Mouse (Mus musculus): ENCODE measurements around the gene Mphosph9. TPM values are rescaled to one million over a fixed set of nuclear protein-coding genes. Genes with fewer than 3 reads are reported as not detected.

The Mphosph9 gene
- polyA plus RNA-seq, 1 experiment: 2.4 TPM

- H3K27me3 ChIP-seq (ENCODE audit: control insufficient read depth, insufficient read depth, insufficient read length): no peaks in the 10 kb centered on the region
- no peak for TF ChIP-seq MYOG (IDR thresholded peaks at IDR 0.05; ENCODE audit: control insufficient read depth in 1 of 3, insufficient read depth in 1 of 3, insufficient read length in 2 of 3, low read depth in 2 of 3)
- no peak for TF ChIP-seq POLR2AphosphoS2 (IDR thresholded peaks at IDR 0.05; ENCODE audit: insufficient read length, low read depth)
- TF ChIP-seq REST (IDR thresholded peaks at IDR 0.05; ENCODE audit: insufficient read depth, insufficient read length): no peak
- TF ChIP-seq POLR2A (IDR thresholded peaks at IDR 0.05; ENCODE audit: insufficient read length, low read depth): no peak
- TF ChIP-seq TCF3 (IDR thresholded peaks at IDR 0.05; ENCODE audit: insufficient read length, low read depth): no peak
- TF ChIP-seq TCF12 (IDR thresholded peaks at IDR 0.05; ENCODE audit: insufficient read depth, poor library complexity, severe bottlenecking): no peak
- TF ChIP-seq CEBPB (IDR thresholded peaks at IDR 0.05; ENCODE audit: insufficient read depth, poor library complexity, severe bottlenecking): no peak
- no peak for TF ChIP-seq MAX (IDR thresholded peaks at IDR 0.05; ENCODE audit: low read depth)
- TF ChIP-seq SRF (IDR thresholded peaks at IDR 0.05; ENCODE audit: control insufficient read depth, insufficient read length, low read depth): no peak
- TF ChIP-seq USF1 (IDR thresholded peaks at IDR 0.05; ENCODE audit: low read depth): no peak
- TF ChIP-seq E2F4 (IDR thresholded peaks at IDR 0.05; ENCODE audit: insufficient read depth): no peak
- no peak for TF ChIP-seq MYOD1 (IDR thresholded peaks at IDR 0.05; ENCODE audit: control insufficient read depth in 1 of 3, insufficient read length in 2 of 3, low read depth in 2 of 3)
- no peaks in the 10 kb centered on the region for H3K79me2 ChIP-seq (ENCODE audit: control insufficient read depth, insufficient read depth)
- peaks cover 6% of the 10 kb centered on the region for H3K36me3 ChIP-seq (ENCODE audit: control insufficient read depth, insufficient read depth)
- no peak overlapping the region for H3K4me2 ChIP-seq (ENCODE audit: low read depth)
- H3K4me3 ChIP-seq: no peak overlapping the region
- no peak overlapping the region for H3ac ChIP-seq (ENCODE audit: control insufficient read depth, insufficient read length)
These were observed 72.6 kb downstream of the Mphosph9 start for GRCm38 (mm10) chr5:124255141-124255540.

GRCm38 (mm10) chr5:124253555-124253954 is 74.2 kb downstream of the Mphosph9 start:
- H3K79me2 ChIP-seq (ENCODE audit: control insufficient read depth, insufficient read depth): no peaks in the 10 kb centered on the region
- H3K4me2 ChIP-seq (ENCODE audit: low read depth): no peak overlapping the region
- no peaks in the 10 kb centered on the region for H3K27me3 ChIP-seq (ENCODE audit: control insufficient read depth, insufficient read depth, insufficient read length)
- no peak for TF ChIP-seq CEBPB (IDR thresholded peaks at IDR 0.05; ENCODE audit: insufficient read depth, poor library complexity, severe bottlenecking)
- TF ChIP-seq POLR2A (IDR thresholded peaks at IDR 0.05; ENCODE audit: insufficient read length, low read depth): no peak
- TF ChIP-seq TCF12 (IDR thresholded peaks at IDR 0.05; ENCODE audit: insufficient read depth, poor library complexity, severe bottlenecking): no peak
- no peak for TF ChIP-seq REST (IDR thresholded peaks at IDR 0.05; ENCODE audit: insufficient read depth, insufficient read length)
- TF ChIP-seq USF1 (IDR thresholded peaks at IDR 0.05; ENCODE audit: low read depth): no peak
- no peak for TF ChIP-seq E2F4 (IDR thresholded peaks at IDR 0.05; ENCODE audit: insufficient read depth)
- no peak for TF ChIP-seq POLR2AphosphoS2 (IDR thresholded peaks at IDR 0.05; ENCODE audit: insufficient read length, low read depth)
- no peak for TF ChIP-seq SRF (IDR thresholded peaks at IDR 0.05; ENCODE audit: control insufficient read depth, insufficient read length, low read depth)
- TF ChIP-seq MYOG (IDR thresholded peaks at IDR 0.05; ENCODE audit: control insufficient read depth in 1 of 3, insufficient read depth in 1 of 3, insufficient read length in 2 of 3, low read depth in 2 of 3): no peak
- TF ChIP-seq MYOD1 (IDR thresholded peaks at IDR 0.05; ENCODE audit: control insufficient read depth in 1 of 3, insufficient read length in 2 of 3, low read depth in 2 of 3): no peak
- TF ChIP-seq TCF3 (IDR thresholded peaks at IDR 0.05; ENCODE audit: insufficient read length, low read depth): no peak
- no peak for TF ChIP-seq MAX (IDR thresholded peaks at IDR 0.05; ENCODE audit: low read depth)
- H3ac ChIP-seq (ENCODE audit: control insufficient read depth, insufficient read length): no peak overlapping the region
- no peak overlapping the region for H3K4me3 ChIP-seq
- no peaks in the 10 kb centered on the region for H3K36me3 ChIP-seq (ENCODE audit: control insufficient read depth, insufficient read depth)

GRCm38 (mm10) chr5:124252580-124253320 is 75.0 kb downstream of the Mphosph9 start:
- Histone ChIP-seq H3K36me3 (ENCODE audit: control insufficient read depth, insufficient read depth) (no peaks in the 10 kb centered on the region), H3K4me2 (ENCODE audit: low read depth) (no peak overlapping the region)
- TF ChIP-seq MAX (IDR thresholded peaks at IDR 0.05; ENCODE audit: low read depth) (no peak), E2F4 (IDR thresholded peaks at IDR 0.05; ENCODE audit: insufficient read depth) (no peak), POLR2AphosphoS2 (IDR thresholded peaks at IDR 0.05; ENCODE audit: insufficient read length, low read depth) (no peak), SRF (IDR thresholded peaks at IDR 0.05; ENCODE audit: control insufficient read depth, insufficient read length, low read depth) (no peak), POLR2A (IDR thresholded peaks at IDR 0.05; ENCODE audit: insufficient read length, low read depth) (no peak), MYOG (IDR thresholded peaks at IDR 0.05; ENCODE audit: control insufficient read depth in 1 of 3, insufficient read depth in 1 of 3, insufficient read length in 2 of 3, low read depth in 2 of 3) (no peak), TCF3 (IDR thresholded peaks at IDR 0.05; ENCODE audit: insufficient read length, low read depth) (no peak), TCF12 (IDR thresholded peaks at IDR 0.05; ENCODE audit: insufficient read depth, poor library complexity, severe bottlenecking) (no peak), CEBPB (IDR thresholded peaks at IDR 0.05; ENCODE audit: insufficient read depth, poor library complexity, severe bottlenecking) (no peak), REST (IDR thresholded peaks at IDR 0.05; ENCODE audit: insufficient read depth, insufficient read length) (no peak), USF1 (IDR thresholded peaks at IDR 0.05; ENCODE audit: low read depth) (no peak)

GRCm38 (mm10) chr5:124251070-124251469 is 76.7 kb downstream of the Mphosph9 start:
- H3ac ChIP-seq (ENCODE audit: control insufficient read depth, insufficient read length): no peak overlapping the region
- no peaks in the 10 kb centered on the region for H3K36me3 ChIP-seq (ENCODE audit: control insufficient read depth, insufficient read depth)
- H3K4me3 ChIP-seq: no peak overlapping the region
- H3K79me2 ChIP-seq (ENCODE audit: control insufficient read depth, insufficient read depth): no peaks in the 10 kb centered on the region
- H3K4me2 ChIP-seq (ENCODE audit: low read depth): no peak overlapping the region
- no peaks in the 10 kb centered on the region for H3K27me3 ChIP-seq (ENCODE audit: control insufficient read depth, insufficient read depth, insufficient read length)
- TF ChIP-seq POLR2A (IDR thresholded peaks at IDR 0.05; ENCODE audit: insufficient read length, low read depth): no peak
- no peak for TF ChIP-seq MAX (IDR thresholded peaks at IDR 0.05; ENCODE audit: low read depth)
- no peak for TF ChIP-seq USF1 (IDR thresholded peaks at IDR 0.05; ENCODE audit: low read depth)
- no peak for TF ChIP-seq E2F4 (IDR thresholded peaks at IDR 0.05; ENCODE audit: insufficient read depth)
- TF ChIP-seq REST (IDR thresholded peaks at IDR 0.05; ENCODE audit: insufficient read depth, insufficient read length): no peak
- TF ChIP-seq TCF3 (IDR thresholded peaks at IDR 0.05; ENCODE audit: insufficient read length, low read depth): no peak
- no peak for TF ChIP-seq CEBPB (IDR thresholded peaks at IDR 0.05; ENCODE audit: insufficient read depth, poor library complexity, severe bottlenecking)
- no peak for TF ChIP-seq SRF (IDR thresholded peaks at IDR 0.05; ENCODE audit: control insufficient read depth, insufficient read length, low read depth)
- no peak for TF ChIP-seq POLR2AphosphoS2 (IDR thresholded peaks at IDR 0.05; ENCODE audit: insufficient read length, low read depth)
- TF ChIP-seq TCF12 (IDR thresholded peaks at IDR 0.05; ENCODE audit: insufficient read depth, poor library complexity, severe bottlenecking): no peak
- TF ChIP-seq MYOG (IDR thresholded peaks at IDR 0.05; ENCODE audit: control insufficient read depth in 1 of 3, insufficient read depth in 1 of 3, insufficient read length in 2 of 3, low read depth in 2 of 3): no peak
- no peak for TF ChIP-seq MYOD1 (IDR thresholded peaks at IDR 0.05; ENCODE audit: control insufficient read depth in 1 of 3, insufficient read length in 2 of 3, low read depth in 2 of 3)

More at GRCm38 (mm10) chr5:124252580-124253320, 75.0 kb downstream of the Mphosph9 start:
- Histone ChIP-seq H3ac (ENCODE audit: control insufficient read depth, insufficient read length) (no peak overlapping the region), H3K79me2 (ENCODE audit: control insufficient read depth, insufficient read depth) (no peaks in the 10 kb centered on the region), H3K4me3 (no peak overlapping the region), H3K27me3 (ENCODE audit: control insufficient read depth, insufficient read depth, insufficient read length) (no peaks in the 10 kb centered on the region)
